Mouse (Mus musculus) C2C12 (cell line): ENCODE measurements around the gene Clk1. TPM values are rescaled to one million over a fixed set of nuclear protein-coding genes. Genes with fewer than 3 reads are reported as not detected.
"Not testable (repeated sequence)": the region's sequence is repeated elsewhere in the genome, so short reads cannot be mapped to it uniquely, and the experiment has no call there.

ENCODE experiments used
- H3K27me3 ChIP-seq: one replicate; pipeline ENCODE4 v1.6.1; 2011; ENCODE audit not compliant: control insufficient read depth, insufficient read depth, insufficient read length
- H3K36me3 ChIP-seq: one replicate; pipeline ENCODE4 v1.6.1; 2011; ENCODE audit not compliant: control insufficient read depth, insufficient read depth
- H3K4me3 ChIP-seq: one replicate; pipeline ENCODE4 v1.5.1; 2011; ENCODE audit warnings: mild to moderate bottlenecking, control low read depth; ENCODE audit not compliant: poor library complexity, insufficient read depth, severe bottlenecking
- H3K79me2 ChIP-seq: one replicate; pipeline ENCODE4 v1.6.1; 2011; ENCODE audit not compliant: control insufficient read depth, insufficient read depth
- H3K79me3 ChIP-seq: one replicate; pipeline ENCODE4 v1.6.1; 2011; ENCODE audit warnings: low read depth, control low read depth
- H3ac ChIP-seq: one replicate; pipeline ENCODE3; 2011; ENCODE audit warnings: low read depth; ENCODE audit not compliant: control insufficient read depth, insufficient read length
- CEBPB ChIP-seq: IDR thresholded peaks from one replicate; pipeline ENCODE4 v1.6.1; 2011; ENCODE audit warnings: low read depth, mild to moderate bottlenecking, control low read depth, moderate library complexity
- CTCF ChIP-seq: IDR thresholded peaks from one replicate; pipeline ENCODE4 v1.5.1; 2011; ENCODE audit not compliant: control insufficient read depth, insufficient read depth, insufficient read length
- FOSL1 ChIP-seq: IDR thresholded peaks from one replicate; pipeline ENCODE4 v1.8.0; 2011; ENCODE audit warnings: mild to moderate bottlenecking, low read length; ENCODE audit not compliant: poor library complexity, insufficient read depth, severe bottlenecking
- MAX ChIP-seq: IDR thresholded peaks from one replicate; pipeline ENCODE4 v1.6.1; 2011; ENCODE audit warnings: mild to moderate bottlenecking, control low read depth
- MYOD1 ChIP-seq: IDR thresholded peaks from one replicate; pipeline ENCODE4 v1.6.1; 2011; ENCODE audit warnings: low read depth; ENCODE audit not compliant: control insufficient read depth, insufficient read length
- MYOG ChIP-seq: IDR thresholded peaks from one replicate; pipeline ENCODE4 v1.6.1; 2011; ENCODE audit not compliant: control insufficient read depth, insufficient read length; ENCODE audit errors: extremely low read depth
- USF1 ChIP-seq: IDR thresholded peaks from one replicate; pipeline ENCODE4 v1.6.1; 2011; ENCODE audit warnings: low read depth, mild to moderate bottlenecking, control low read depth, moderate library complexity
- polyA plus RNA-seq: library from polyadenylated mRNA; unstranded; fragments of >200 nt; fragmentation: generic; extraction: Trizol; gene quantifications from one replicate; pipeline ENCODE4 v1.2.1, GENCODE M21; 2012; ENCODE audit warnings: missing spikeins

The Clk1 gene
- polyA plus RNA-seq, 1 experiment: 16.6 TPM

DNA sequence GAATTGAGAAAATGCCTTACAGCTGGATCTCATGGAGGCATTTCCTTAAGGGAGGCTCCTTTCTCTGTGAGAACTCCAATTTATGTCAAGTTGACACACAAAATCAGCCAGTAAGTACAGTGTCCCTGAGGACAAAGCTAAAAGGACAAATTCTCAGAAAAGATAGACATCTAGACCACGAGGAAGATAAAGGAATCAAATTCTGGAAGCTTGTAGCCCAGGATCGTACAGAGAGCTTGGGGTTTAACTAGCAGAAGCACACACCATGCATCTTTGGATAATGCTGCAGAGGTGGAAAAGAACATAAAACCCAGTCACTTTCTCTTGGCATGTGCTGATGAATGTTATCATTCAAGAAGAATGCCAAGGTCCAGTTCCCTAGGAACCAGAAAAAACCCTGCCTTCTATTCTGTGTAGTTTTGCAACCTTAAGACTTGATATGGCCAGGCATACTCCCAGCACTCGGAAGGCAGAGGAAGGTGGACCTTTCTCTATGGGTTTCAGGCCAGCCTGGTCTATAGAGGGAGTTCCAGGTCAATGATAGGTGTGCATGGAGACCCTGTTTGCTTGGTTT is 48.2 kb downstream of the Clk1 start:
- H3K27me3 ChIP-seq: no peaks in the 10 kb centered on the region
- H3K36me3 ChIP-seq: no peaks in the 10 kb centered on the region
- no peak overlapping the region for H3K4me3 ChIP-seq
- no peaks in the 10 kb centered on the region for H3K79me2 ChIP-seq
- H3ac ChIP-seq: no peak overlapping the region
- no peak for TF ChIP-seq MAX
- no peak for TF ChIP-seq MYOG
- TF ChIP-seq MYOD1: no peak
- TF ChIP-seq USF1: no peak
- TF ChIP-seq CTCF: no peak
- TF ChIP-seq CEBPB: no peak
- no peak for TF ChIP-seq FOSL1
- no peaks in the 10 kb centered on the region for H3K79me3 ChIP-seq

DNA sequence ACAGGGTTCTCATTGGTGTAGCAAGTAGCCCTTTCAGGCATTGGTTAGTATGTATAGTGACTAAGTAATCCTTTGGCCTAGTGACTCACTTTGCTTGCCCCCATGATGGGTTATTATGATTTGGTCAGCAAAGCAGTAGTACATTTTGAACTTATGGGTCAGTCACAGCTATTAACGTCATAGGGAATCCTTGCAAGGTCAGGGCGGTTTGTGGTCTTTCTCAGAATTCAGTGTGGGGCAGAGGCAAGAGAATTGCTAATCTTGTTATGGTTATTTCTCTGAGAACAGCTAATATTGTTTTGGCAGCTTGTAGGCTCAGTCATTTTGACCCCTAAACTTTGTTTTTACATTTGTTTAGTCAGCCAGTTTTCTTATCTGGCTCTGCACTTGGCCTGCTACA is 49.6 kb downstream of the Clk1 start:
- not testable (repeated sequence) for H3K36me3 ChIP-seq, H3K4me3 ChIP-seq, H3K27me3 ChIP-seq, H3ac ChIP-seq, H3K79me3 ChIP-seq, H3K79me2 ChIP-seq

DNA sequence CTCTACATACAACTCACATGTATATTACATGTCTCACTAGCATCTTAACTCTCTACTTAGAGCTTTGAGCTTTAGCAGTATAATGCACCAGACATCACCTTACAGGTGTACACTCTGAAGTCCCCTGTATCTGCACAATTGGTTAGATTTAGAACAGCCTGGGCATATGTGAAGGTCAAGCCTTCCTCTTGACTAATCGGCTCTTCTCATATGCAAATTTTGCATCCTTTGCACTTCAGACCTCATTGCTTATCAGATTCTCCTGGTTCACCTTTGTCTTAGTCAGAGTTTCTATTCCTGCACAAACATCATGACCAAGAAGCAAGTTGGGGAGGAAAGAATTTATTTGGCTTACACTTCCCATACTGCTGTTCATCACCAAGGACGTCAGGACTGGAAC is 54.1 kb downstream of the Clk1 start:
- H3K27me3 ChIP-seq: no peaks in the 10 kb centered on the region
- no peak overlapping the region for H3ac ChIP-seq
- no peaks in the 10 kb centered on the region for H3K36me3 ChIP-seq
- no peaks in the 10 kb centered on the region for H3K79me3 ChIP-seq
- TF ChIP-seq MYOG (no peak), MAX (no peak), CEBPB (no peak), MYOD1 (no peak), USF1 (no peak), FOSL1 (no peak), CTCF (no peak)
- no peaks in the 10 kb centered on the region for H3K79me2 ChIP-seq
- H3K4me3 ChIP-seq: no peak overlapping the region

DNA sequence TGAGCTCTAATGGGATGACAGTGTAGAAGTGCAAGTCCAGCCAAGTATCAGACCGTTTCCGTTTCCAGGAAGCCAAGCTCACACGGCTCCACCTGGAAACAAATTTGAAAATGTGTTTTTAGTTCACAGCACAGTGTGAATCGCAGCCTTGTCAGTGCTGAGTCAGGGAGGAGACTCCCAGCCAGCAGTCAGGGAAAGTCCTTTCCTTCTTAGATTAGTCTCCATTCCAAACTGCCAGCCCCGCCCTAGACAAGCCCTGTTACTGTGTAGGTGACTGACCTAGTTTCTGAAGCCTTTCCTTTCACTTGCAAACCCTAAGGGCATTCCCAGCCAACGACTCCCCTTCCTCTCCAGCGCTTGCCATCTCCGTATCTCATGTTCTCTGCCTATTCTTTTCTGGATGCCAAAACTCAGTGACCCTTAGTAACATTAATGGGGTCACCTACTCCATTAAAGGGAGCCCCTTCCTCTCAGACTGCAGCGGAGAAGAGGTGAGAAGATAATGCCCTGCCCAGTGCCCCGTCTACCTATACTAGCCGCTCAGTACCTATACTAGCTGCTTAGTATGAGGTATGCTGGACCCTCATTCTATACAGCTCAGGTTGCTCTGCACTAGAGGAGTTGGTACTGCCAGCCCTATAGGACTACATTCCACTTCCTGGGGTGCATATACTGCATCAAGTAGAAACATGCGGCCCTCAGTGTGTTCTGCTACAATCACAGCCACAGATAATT is 57.0 kb downstream of the Clk1 start:
- Histone ChIP-seq H3K79me3 (no peaks in the 10 kb centered on the region), H3K4me3 (no peak overlapping the region), H3K79me2 (no peaks in the 10 kb centered on the region), H3K27me3 (no peaks in the 10 kb centered on the region), H3K36me3 (no peaks in the 10 kb centered on the region), H3ac (no peak overlapping the region)
- TF ChIP-seq FOSL1 (no peak), MYOG (no peak)

DNA sequence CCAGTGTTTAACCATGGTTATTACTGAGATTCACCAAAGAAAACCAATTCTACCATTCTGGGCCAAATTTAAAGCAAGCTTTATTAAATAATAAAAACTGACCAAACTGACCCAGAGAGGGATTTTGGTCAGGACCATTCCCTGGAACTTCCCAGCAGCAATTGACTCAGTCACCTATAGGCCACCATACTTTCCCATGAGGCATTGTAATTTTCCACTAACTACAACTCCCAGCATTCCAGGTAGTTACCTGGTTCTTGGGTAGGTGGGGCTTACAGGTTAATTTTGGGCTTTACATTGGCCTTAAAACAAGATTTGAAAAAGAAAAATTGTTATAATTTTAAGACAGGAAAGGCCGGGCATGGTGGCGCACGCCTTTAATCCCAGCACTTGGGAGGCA is 58.0 kb downstream of the Clk1 start:
- no peaks in the 10 kb centered on the region for H3K36me3 ChIP-seq
- no peaks in the 10 kb centered on the region for H3K79me3 ChIP-seq
- H3ac ChIP-seq: no peak overlapping the region
- no peaks in the 10 kb centered on the region for H3K79me2 ChIP-seq
- no peak overlapping the region for H3K4me3 ChIP-seq
- TF ChIP-seq CTCF (no peak), MYOG (no peak), MAX (no peak), MYOD1 (no peak), CEBPB (no peak), FOSL1 (no peak), USF1 (no peak)
- H3K27me3 ChIP-seq: no peaks in the 10 kb centered on the region

DNA sequence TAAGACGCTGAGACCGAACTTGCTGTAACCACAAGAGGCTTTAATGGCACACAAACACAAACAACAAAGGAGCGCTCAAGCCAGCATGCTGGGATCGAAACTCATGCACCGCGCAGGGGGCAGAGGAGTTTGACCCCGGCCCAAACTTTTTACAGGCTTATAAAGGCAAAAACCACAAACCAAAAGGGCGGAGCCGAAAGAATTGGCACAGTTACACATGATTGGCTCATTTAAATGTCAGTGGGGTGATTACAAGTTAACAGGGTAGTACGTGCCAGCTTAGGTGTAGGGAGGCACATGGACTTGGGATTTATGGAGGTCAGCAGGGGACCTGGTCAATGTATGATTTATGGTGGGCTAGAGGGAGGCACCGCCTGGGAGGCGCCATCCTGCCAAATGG is 59.3 kb downstream of the Clk1 start:
- H3K4me3 ChIP-seq: no peak overlapping the region
- no peaks in the 10 kb centered on the region for H3K36me3 ChIP-seq
- H3K79me3 ChIP-seq: no peaks in the 10 kb centered on the region
- no peak overlapping the region for H3ac ChIP-seq
- H3K27me3 ChIP-seq: no peaks in the 10 kb centered on the region
- no peaks in the 10 kb centered on the region for H3K79me2 ChIP-seq
- TF ChIP-seq FOSL1 (no peak), CEBPB (no peak), USF1 (no peak), MAX (no peak), CTCF (no peak), MYOG (no peak), MYOD1 (no peak)
